Mouse (Mus musculus) left cerebral cortex, postnatal 14 days (tissue): Measurements from ENCODE around the gene Foxn3. TPM values are rescaled to one million over a fixed set of nuclear protein-coding genes. Genes with fewer than 3 reads are reported as not detected.

Source experiments
- DNase-seq, 2 experiments: peaks; one replicate each; pipeline ENCODE4 v3.0.0; 2021 to 2022; ENCODE audit warnings: low spot score in 2 of 2, mixed read lengths in 1 of 2
- intact Hi-C: fragments of 180-260 bp; cut with DNase I; formaldehyde crosslinking; loops from one replicate; pipeline ENCODE4 v1.15.1; 2025
- total RNA-seq, 2 experiments: library from RNA; stranded (reverse); gene quantifications; 2 replicates each; pipeline ENCODE4 v1.2.3; 2021

Gene Foxn3
- total RNA-seq, 2 experiments from 2014 or later, result 47.2 to 51.6 TPM

GRCm38 (mm10) chr12:99489001-99489592 is 74.3 kb downstream of the Foxn3 start:
- intact Hi-C loops, result loop anchor here (10.0 kb wide), 1 partner anchor 394 kb away; no protein-coding TSS in a partner anchor
- no peak for DNase-seq

GRCm38 (mm10) chr12:99480372-99480771 is 83.0 kb downstream of the Foxn3 start:
- intact Hi-C loops, result loop anchor here (10.0 kb wide), 1 partner anchor 386 kb away; no protein-coding TSS in a partner anchor

GRCm38 (mm10) chr12:99474176-99474575 is 89.2 kb downstream of the Foxn3 start:
- DNase-seq, result no peak
- intact Hi-C loops, result loop anchor here (5.0 kb wide), 1 partner anchor 88 kb away; the partner anchor contains the start of gene Foxn3

More at GRCm38 (mm10) chr12:99480372-99480771, 83.0 kb downstream of the Foxn3 start:
- no peak for DNase-seq

- intact Hi-C loops, result loop anchor here (5.0 kb wide), 1 partner anchor 89 kb away; the partner anchor contains the start of gene Foxn3
- DNase-seq, result peak; percentile 47 to 61
Measured at GRCm38 (mm10) chr12:99473406-99474133, 89.8 kb downstream of the Foxn3 start.

GRCm38 (mm10) chr12:99471431-99471830 is 92.0 kb downstream of the Foxn3 start:
- intact Hi-C loops, result loop anchor here (5.0 kb wide), 1 partner anchor 91 kb away; the partner anchor contains the start of gene Foxn3
- DNase-seq, result peak; percentile 28 to 34

GRCm38 (mm10) chr12:99467884-99468311 is 95.5 kb downstream of the Foxn3 start:
- intact Hi-C loops, result no loop called here
- peak; percentile 19 to 53 for DNase-seq

- no peak for DNase-seq
- intact Hi-C loops, result no loop called here
Measured at GRCm38 (mm10) chr12:99467256-99467883, 96.0 kb downstream of the Foxn3 start.

GRCm38 (mm10) chr12:99466426-99466825 is 97.0 kb downstream of the Foxn3 start:
- DNase-seq, result no peak
- intact Hi-C loops, result no loop called here

GRCm38 (mm10) chr12:99464291-99464690 is 99.1 kb downstream of the Foxn3 start:
- intact Hi-C loops, result no loop called here
- DNase-seq, result no peak

- DNase-seq, result no peak
- intact Hi-C loops, result no loop called here
Measured at GRCm38 (mm10) chr12:99462846-99463245, 100.5 kb downstream of the Foxn3 start.

GRCm38 (mm10) chr12:99462302-99462701 is 101.1 kb downstream of the Foxn3 start:
- intact Hi-C loops, result no loop called here
- DNase-seq, result no peak

- DNase-seq, result peak; percentile 26 to 28
- intact Hi-C loops, result no loop called here
Measured at GRCm38 (mm10) chr12:99457521-99458205, 105.7 kb downstream of the Foxn3 start.

GRCm38 (mm10) chr12:99455580-99455979 is 107.8 kb downstream of the Foxn3 start:
- intact Hi-C loops, result no loop called here
- DNase-seq, result no peak

- intact Hi-C loops, result no loop called here
- no peak for DNase-seq
Measured at GRCm38 (mm10) chr12:99454394-99454793, 109.0 kb downstream of the Foxn3 start.

GRCm38 (mm10) chr12:99453797-99454196 is 109.6 kb downstream of the Foxn3 start:
- DNase-seq, result no peak
- intact Hi-C loops, result no loop called here

GRCm38 (mm10) chr12:99450076-99450475 is 113.3 kb downstream of the Foxn3 start:
- intact Hi-C loops, result no loop called here
- DNase-seq, result no peak

GRCm38 (mm10) chr12:99447791-99448190 is 115.6 kb downstream of the Foxn3 start:
- intact Hi-C loops, result no loop called here
- no peak for DNase-seq

- no peak for DNase-seq
- intact Hi-C loops, result no loop called here
Measured at GRCm38 (mm10) chr12:99445018-99445674, 118.2 kb downstream of the Foxn3 start.

GRCm38 (mm10) chr12:99442819-99443218 is 120.6 kb downstream of the Foxn3 start:
- DNase-seq, result no peak
- intact Hi-C loops, result no loop called here
